Mouse (Mus musculus): ENCODE results near the gene Esrrb.

DNA sequence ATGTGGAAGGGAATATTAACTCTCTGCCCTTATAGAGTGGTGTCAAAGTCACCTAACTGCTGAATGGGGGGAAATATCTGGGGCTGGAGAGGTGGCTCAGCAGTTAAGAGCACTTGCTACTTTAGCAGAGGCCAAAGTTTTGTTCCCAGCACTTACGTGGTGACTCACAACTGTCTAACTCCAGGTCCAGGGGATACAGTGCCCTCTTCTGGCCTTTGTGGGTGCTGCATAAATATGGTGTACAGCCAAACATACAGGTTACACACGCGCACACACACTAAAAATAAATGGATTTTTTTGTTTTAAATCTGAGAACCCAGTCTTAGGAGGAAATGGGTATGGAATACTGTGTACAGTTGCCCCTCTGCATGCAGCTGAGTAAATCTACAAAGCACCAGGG is 24.7 kb upstream of the Esrrb start:
- TF ChIP-seq HCFC1 (IDR thresholded peaks at IDR 0.05; ENCODE audit: borderline replicate concordance, insufficient read depth, low read length) (no peak), ZNF384 (IDR thresholded peaks at IDR 0.05; ENCODE audit: low read depth, low read length) (no peak), CHD2 (IDR thresholded peaks at IDR 0.05; ENCODE audit: low read depth, low read length) (no peak)

Measured in ES-E14 (cell line).